Mouse (Mus musculus): ENCODE results near the gene Rdh16f1. TPM values are rescaled to one million over a fixed set of nuclear protein-coding genes. Genes with fewer than 3 reads are reported as not detected.
"Not testable (repeated sequence)": the region's sequence is repeated elsewhere in the genome, so short reads cannot be mapped to it uniquely, and the experiment has no call there.

Gene Rdh16f1
- polyA plus RNA-seq, 1 experiment from 2014 or later, result not detected

DNA sequence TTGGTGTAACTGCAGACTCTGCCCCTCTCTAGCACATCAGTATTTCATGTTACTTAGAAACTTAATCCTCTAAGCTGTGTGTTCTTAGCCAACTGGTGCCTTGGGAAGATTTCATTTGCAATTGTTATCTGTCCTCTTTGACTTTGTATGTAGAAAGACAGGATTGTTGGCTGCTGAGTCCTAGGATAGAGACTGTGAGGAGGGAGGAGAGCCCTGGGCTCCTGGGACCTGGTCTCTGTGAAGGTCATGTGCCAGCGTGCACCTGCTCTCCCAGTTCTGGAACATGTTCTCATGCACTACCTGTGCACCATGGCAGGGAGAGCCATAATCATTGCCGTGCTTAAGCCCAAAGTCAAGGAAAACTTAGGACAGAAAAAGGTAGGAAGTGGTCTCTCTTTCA is 42.0 kb downstream of the Rdh16f1 start:
- H3K4me2 ChIP-seq (replicated peaks), result no peak overlapping the region
- H3K27me3 ChIP-seq, result no peaks in the 10 kb centered on the region
- H3K36me3 ChIP-seq, result no peaks in the 10 kb centered on the region
- H3K27ac ChIP-seq, result no peak overlapping the region
- no peak overlapping the region for H3K4me3 ChIP-seq (replicated peaks)
- WGBS, result 92% methylated on average over 2 of the region's 2 CpGs
- H3K9ac ChIP-seq (replicated peaks), result no peak overlapping the region
- H3K9me3 ChIP-seq, result no peaks in the 10 kb centered on the region
- ATAC-seq, result no peak
- H3K4me1 ChIP-seq (replicated peaks), result no peaks in the 10 kb centered on the region

DNA sequence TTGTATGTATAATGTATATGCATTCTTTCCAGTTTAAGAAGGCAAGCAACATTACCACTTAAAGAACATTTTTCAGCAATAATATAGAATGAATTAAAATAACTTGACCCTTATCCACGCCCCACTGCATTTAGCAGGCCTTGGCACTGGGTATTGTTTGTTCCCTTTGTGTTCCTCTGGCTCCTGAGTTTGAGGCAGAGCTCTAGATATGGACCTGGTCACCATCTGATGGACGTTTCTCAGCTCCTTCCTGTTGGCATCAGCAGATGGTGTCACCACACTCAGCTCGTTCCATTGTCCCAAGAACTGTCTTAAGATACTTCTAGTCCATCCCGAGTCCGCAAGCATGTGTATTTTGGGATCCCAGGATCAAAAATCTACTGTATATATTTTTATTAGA is 42.6 kb downstream of the Rdh16f1 start:
- ATAC-seq, result no peak
- H3K4me3 ChIP-seq (replicated peaks), result no peak overlapping the region
- H3K9me3 ChIP-seq, result no peaks in the 10 kb centered on the region
- WGBS, result 85% methylated on average over 5 of the region's 5 CpGs
- H3K4me1 ChIP-seq (replicated peaks), result no peaks in the 10 kb centered on the region
- H3K4me2 ChIP-seq (replicated peaks), result no peak overlapping the region
- H3K27me3 ChIP-seq, result no peaks in the 10 kb centered on the region
- no peak overlapping the region for H3K9ac ChIP-seq (replicated peaks)
- no peaks in the 10 kb centered on the region for H3K36me3 ChIP-seq
- H3K27ac ChIP-seq, result no peak overlapping the region

DNA sequence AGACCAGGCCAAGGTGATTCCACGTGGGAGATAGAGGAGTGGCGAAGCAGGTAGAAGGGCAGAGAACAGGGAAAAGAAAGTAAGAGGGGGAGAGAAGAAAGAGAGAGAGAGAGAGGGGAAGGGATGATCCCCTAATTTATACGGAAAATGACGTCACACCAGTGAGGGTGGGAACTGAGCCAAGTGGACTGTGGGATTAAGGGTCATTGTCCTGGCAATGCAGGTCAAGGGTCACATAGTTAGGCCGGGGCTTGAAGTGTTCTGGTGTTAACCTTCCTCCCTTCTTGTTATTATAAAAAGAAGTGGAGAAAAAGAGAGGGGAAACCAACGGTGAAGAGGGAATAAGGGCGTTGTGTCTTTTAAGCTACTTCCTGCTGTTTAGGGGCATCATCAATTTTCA is 44.8 kb downstream of the Rdh16f1 start:
- Histone ChIP-seq H3K9ac (replicated peaks) (no peak overlapping the region), H3K27me3 (no peaks in the 10 kb centered on the region), H3K27ac (no peak overlapping the region), H3K4me3 (replicated peaks) (no peak overlapping the region), H3K4me2 (replicated peaks) (no peak overlapping the region), H3K4me1 (replicated peaks) (no peaks in the 10 kb centered on the region), H3K36me3 (no peaks in the 10 kb centered on the region), H3K9me3 (no peaks in the 10 kb centered on the region)
- ATAC-seq, result no peak
- 45% methylated on average over 7 of the region's 7 CpGs for WGBS

DNA sequence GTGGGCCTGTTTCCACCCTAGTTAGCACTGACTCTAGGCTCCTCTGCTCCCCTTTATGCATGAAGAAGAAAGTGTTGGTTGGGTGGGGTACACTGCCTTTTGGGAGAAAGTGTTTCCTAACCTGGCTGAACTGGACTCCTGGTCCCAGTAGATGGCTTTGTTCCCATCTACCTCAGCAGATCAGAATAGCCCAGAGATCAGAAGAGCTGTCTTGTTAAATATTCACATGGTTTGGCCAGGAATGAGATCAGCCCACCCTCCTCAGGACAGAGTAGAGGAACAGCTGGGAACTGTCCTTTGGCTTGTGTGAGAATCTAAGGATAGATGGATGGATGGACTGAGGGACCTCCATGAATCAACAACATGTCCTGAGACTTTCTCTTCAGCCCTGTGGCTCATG is 56.3 kb downstream of the Rdh16f1 start:
- no peak for ATAC-seq
- Histone ChIP-seq H3K27ac (no peak overlapping the region), H3K9ac (replicated peaks) (no peak overlapping the region), H3K4me3 (replicated peaks) (no peak overlapping the region), H3K27me3 (no peaks in the 10 kb centered on the region), H3K4me2 (replicated peaks) (no peak overlapping the region), H3K9me3 (peaks cover 8% of the 10 kb centered on the region; the same call in 1 of the 2 replicates), H3K4me1 (replicated peaks) (no peaks in the 10 kb centered on the region), H3K36me3 (no peaks in the 10 kb centered on the region)

DNA sequence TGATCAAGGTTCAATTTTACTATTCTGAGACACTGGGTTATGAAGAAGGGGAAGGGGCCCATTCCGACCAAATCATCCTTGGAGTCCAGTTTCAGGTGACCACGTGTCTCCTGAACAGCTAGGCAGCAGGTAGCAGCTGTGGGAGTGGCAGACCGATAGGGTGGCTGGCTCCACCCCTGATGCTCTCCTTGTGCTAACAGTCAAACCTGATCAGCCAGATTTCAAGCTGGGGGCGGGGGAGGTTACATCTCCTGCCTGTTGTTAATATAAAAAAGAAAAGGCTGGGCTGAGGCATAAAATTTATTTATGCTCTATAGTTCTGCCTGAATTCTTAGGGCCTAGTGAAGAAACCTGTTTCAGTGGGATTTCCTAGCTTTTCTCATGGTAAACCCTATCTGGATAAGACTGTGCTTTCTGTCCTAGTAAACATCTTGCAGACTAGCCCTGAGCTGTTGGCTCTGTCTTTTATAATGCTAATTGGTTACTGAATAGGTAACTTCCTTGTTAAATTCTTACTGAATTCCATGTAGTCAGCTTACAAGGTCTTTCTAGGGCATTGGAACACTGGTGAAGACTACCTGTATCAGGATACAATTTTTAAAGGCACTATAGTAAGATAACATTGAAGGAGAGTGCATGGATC is 57.8 kb downstream of the Rdh16f1 start:
- not testable (repeated sequence) for H3K27me3 ChIP-seq; H3K9me3 ChIP-seq; ATAC-seq; H3K27ac ChIP-seq; H3K36me3 ChIP-seq; H3K4me1 ChIP-seq (replicated peaks); H3K4me3 ChIP-seq (replicated peaks); H3K4me2 ChIP-seq (replicated peaks); H3K9ac ChIP-seq (replicated peaks)
- 82% methylated on average over 4 of the region's 4 CpGs for WGBS

DNA sequence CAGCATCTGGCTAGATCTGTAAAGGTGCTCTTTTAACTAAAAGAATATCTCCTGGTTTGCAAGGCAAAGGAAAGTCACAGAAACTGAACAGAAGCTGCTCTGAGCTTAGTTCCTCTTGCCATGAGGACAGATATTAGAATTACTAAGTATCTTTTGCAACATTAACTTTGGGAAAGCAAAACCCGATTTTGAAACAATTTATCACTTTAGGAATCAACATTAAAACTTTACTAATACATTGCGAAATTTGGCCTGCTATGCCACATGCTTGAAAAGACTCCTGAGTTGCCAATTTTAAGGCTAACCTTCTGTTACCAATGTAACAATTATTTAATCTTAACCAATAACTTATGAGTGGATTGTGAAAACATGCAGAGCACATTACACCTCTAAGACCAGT is 62.2 kb downstream of the Rdh16f1 start:
- not testable (repeated sequence) for H3K27me3 ChIP-seq; H3K9ac ChIP-seq (replicated peaks); H3K4me3 ChIP-seq (replicated peaks); H3K9me3 ChIP-seq; H3K4me1 ChIP-seq (replicated peaks); H3K27ac ChIP-seq; H3K36me3 ChIP-seq; H3K4me2 ChIP-seq (replicated peaks); ATAC-seq
- 92% methylated on average over 2 of the region's 2 CpGs for WGBS

DNA sequence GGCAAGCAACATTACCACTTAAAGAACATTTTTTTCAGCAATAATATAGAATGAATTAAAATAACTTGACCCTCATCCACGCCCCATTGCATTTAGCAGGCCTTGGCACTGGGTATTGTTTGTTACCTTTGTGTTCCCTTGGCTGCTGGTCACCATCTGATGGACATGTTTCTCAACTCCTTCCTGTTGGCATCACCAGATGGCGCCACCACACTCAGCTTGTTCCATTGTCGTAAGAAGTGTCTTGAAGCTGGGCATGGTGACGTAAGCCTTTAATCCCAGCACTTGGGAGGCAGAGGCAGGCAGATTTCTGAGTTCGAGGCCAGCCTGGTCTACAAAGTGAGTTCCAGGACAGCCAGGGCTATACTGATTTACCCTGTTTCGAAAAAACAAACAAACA is 65.8 kb downstream of the Rdh16f1 start:
- Histone ChIP-seq H3K36me3 (no peaks in the 10 kb centered on the region), H3K9ac (replicated peaks) (no peak overlapping the region), H3K4me2 (replicated peaks) (no peak overlapping the region), H3K27ac (no peak overlapping the region), H3K9me3 (peaks cover 4% of the 10 kb centered on the region; the same call in 1 of the 2 replicates), H3K27me3 (no peaks in the 10 kb centered on the region), H3K4me3 (replicated peaks) (no peak overlapping the region), H3K4me1 (replicated peaks) (no peaks in the 10 kb centered on the region)
- 80% methylated on average over 6 of the region's 6 CpGs for WGBS
- ATAC-seq, result no peak

DNA sequence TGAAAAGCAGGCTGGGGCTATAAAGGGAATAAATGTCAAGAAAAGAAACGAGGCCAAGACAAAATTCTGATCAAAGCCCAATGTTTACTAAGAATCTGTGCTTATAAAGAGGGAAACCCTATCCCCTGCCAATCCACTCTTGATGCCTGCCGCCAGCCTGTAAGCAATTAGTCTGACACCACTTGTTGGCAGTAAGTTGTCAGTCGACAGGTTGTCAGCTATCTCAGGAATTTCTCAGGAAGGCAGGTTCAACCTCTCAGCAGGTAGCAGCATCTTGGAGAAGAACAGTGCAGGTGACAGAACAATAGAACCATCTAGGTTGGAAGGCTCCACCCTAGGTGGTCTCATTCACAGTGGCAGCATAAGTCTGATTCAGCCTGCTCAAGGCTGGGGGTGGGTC is 69.5 kb downstream of the Rdh16f1 start:
- no peaks in the 10 kb centered on the region for H3K27me3 ChIP-seq
- H3K4me3 ChIP-seq (replicated peaks), result no peak overlapping the region
- H3K9me3 ChIP-seq, result no peaks in the 10 kb centered on the region
- no peak overlapping the region for H3K4me2 ChIP-seq (replicated peaks)
- no peaks in the 10 kb centered on the region for H3K36me3 ChIP-seq
- 77% methylated on average over 3 of the region's 3 CpGs for WGBS
- no peaks in the 10 kb centered on the region for H3K4me1 ChIP-seq (replicated peaks)
- no peak overlapping the region for H3K27ac ChIP-seq
- H3K9ac ChIP-seq (replicated peaks), result no peak overlapping the region
- no peak for ATAC-seq

DNA sequence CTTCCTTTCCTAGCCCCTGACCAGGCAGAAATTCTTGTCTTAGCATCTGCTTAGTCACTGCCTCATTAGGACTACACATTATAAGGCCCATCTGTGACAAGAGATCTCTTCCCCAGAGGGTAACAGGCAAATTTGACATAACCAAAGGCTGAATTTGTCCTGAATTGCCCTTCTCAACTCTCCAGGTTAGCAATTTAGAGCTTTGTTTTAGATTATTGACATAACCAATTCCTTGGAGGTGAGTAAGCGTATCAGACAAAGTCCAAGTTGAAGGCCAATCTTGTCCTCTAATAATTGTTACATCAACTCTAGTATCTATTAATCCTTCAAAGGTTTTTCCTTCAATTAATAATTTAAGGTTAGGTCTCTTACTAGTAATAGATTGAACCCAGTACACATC is 74.6 kb downstream of the Rdh16f1 start:
- not testable (repeated sequence) for H3K27me3 ChIP-seq; H3K9me3 ChIP-seq; H3K4me3 ChIP-seq (replicated peaks); H3K36me3 ChIP-seq; H3K4me2 ChIP-seq (replicated peaks); H3K9ac ChIP-seq (replicated peaks); H3K4me1 ChIP-seq (replicated peaks); ATAC-seq; H3K27ac ChIP-seq
- 98% methylated on average over 1 of the region's 1 CpGs for WGBS

DNA sequence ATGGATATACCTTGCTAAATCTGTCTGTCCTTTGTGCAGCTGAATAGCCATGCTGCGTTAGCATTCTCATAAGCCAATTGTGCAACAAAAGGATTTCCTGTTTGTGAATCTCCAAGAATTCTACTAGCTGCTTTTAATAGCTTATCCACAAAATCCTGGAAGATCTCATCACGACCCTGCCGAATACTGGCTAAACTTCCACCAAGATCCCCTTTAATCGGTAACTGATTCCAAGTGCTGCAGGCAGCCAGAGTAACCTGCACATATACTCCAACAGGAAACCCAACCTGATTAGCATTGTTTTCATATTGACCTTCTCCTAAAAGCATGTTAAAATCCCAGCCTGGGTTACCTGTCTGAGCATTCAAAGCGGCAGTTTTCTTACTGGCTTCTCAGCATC is 75.7 kb downstream of the Rdh16f1 start:
- no peak for ATAC-seq
- 76% methylated on average over 5 of the region's 5 CpGs for WGBS
- H3K36me3 ChIP-seq, result no peaks in the 10 kb centered on the region
- no peak overlapping the region for H3K27ac ChIP-seq
- H3K4me3 ChIP-seq (replicated peaks), result no peak overlapping the region
- H3K4me2 ChIP-seq (replicated peaks), result no peak overlapping the region
- no peaks in the 10 kb centered on the region for H3K4me1 ChIP-seq (replicated peaks)
- no peak overlapping the region for H3K9ac ChIP-seq (replicated peaks)
- H3K9me3 ChIP-seq, result peaks cover 2% of the 10 kb centered on the region; the same call in 1 of the 2 replicates
- no peaks in the 10 kb centered on the region for H3K27me3 ChIP-seq

DNA sequence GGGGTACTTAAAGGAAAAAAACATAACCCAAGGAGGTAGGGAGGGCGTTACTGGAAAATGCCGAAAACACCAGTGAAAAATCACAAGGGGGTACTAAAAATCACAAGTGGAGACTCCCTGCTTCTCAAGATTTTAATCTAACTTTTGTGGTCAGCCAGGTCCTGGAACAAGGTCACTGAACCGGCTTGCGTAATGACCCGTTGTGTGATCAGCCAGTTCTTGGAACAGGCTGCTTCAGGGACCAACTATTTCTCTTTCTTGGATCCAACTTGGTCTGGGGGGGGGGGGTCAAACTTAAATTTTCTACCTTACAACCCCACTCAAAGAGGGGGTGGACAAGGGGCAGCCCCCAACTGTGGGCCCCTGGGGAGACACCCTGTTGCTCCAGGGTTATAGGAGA is 78.2 kb downstream of the Rdh16f1 start:
- not testable (repeated sequence) for H3K27me3 ChIP-seq; H3K9me3 ChIP-seq; H3K27ac ChIP-seq; H3K4me2 ChIP-seq (replicated peaks); H3K36me3 ChIP-seq; H3K9ac ChIP-seq (replicated peaks); ATAC-seq; H3K4me1 ChIP-seq (replicated peaks); H3K4me3 ChIP-seq (replicated peaks)
- 94% methylated on average over 5 of the region's 5 CpGs for WGBS

DNA sequence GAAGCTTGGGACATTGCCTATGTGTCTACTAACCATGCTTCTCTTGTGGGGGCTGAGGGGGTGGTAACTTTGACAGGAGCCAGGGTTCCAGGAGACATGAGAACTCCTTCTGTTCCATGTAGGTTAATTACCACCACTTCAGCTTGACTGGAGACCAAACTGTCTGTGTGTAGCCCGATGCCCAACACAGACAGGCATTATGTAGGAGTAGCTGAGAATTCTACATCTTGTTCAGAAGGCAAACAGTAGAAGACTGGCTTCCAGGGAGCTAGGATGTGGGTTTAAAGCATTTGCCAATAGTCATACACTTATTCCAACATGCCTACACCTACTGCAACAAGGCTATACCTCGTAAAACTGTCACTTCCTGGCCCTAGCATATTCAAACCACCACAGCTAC is 79.0 kb downstream of the Rdh16f1 start:
- Histone ChIP-seq H3K4me2 (replicated peaks) (no peak overlapping the region), H3K9ac (replicated peaks) (no peak overlapping the region), H3K27me3 (no peaks in the 10 kb centered on the region), H3K4me3 (replicated peaks) (no peak overlapping the region), H3K27ac (no peak overlapping the region), H3K9me3 (peaks cover 2% of the 10 kb centered on the region; the same call in 1 of the 2 replicates), H3K36me3 (no peaks in the 10 kb centered on the region), H3K4me1 (replicated peaks) (no peaks in the 10 kb centered on the region)
- WGBS, result 86% methylated on average over 2 of the region's 2 CpGs
- ATAC-seq, result no peak

DNA sequence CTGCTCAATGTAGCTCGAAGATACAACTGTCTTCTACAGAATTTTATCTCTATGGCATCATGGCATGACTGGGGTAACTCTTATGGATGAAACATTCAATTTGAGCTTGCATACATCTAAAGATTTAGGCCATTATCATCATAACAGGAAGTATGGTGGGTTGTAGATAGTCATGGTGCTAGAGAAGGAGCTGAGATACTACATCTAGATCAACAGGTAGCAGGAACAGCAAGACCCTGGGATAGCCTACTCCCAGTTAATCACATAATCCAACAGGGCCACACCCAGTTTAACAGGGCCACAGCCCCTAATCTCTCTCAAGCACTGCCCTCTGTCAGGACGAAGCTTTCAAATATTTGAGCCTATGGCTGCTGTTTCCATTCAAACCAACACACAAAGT is 81.2 kb downstream of the Rdh16f1 start:
- H3K9ac ChIP-seq (replicated peaks), result no peak overlapping the region
- H3K27ac ChIP-seq, result no peak overlapping the region
- 68% methylated on average over 2 of the region's 2 CpGs for WGBS

More for the DNA sequence above, 81.2 kb downstream of the Rdh16f1 start:
- ATAC-seq, result no peak
- Histone ChIP-seq H3K36me3 (no peaks in the 10 kb centered on the region), H3K4me1 (replicated peaks) (no peaks in the 10 kb centered on the region), H3K4me2 (replicated peaks) (no peak overlapping the region), H3K4me3 (replicated peaks) (no peak overlapping the region), H3K27me3 (no peaks in the 10 kb centered on the region), H3K9me3 (peaks cover 2% of the 10 kb centered on the region; the same call in 1 of the 2 replicates)
